Mouse (Mus musculus): ENCODE measurements around the gene Pcid2. TPM values are rescaled to one million over a fixed set of nuclear protein-coding genes. Genes with fewer than 3 reads are reported as not detected.

Gene Pcid2
- total and polyA plus RNA-seq, 3 experiments: 50.1 to 90.6 (median 68.1) TPM

DNA sequence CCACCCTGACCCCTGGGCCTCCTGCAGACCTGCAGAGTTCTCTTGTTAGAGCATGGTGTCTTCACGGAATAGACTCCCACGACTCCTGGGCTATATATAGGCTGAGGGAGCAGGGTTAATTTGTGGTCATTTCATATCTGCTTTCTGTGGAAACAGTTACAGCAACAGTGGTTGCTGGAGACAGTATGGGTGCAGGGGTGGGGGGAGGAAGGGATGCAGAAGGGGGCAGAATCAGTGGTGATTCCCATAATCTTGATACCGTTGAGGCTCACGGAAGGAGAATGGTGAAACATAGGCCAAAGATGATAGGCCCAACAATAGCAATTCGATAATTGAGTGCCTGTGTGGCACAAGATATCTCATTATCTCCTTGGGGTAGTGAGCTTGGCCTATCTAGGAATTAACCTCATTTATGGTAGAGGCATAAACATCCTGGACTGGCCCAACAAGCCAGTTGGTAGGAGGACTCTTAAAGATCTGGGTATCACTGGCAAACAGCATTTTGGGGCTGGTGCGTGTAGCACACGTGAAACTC, 17.7 kb upstream of the Pcid2 start:
- peaks cover 12 to 38% of the 10 kb centered on the region in 2 experiments for H3K36me3 ChIP-seq (ENCODE audit: control insufficient read depth in 1 of 2, insufficient read depth in 2 of 2, low read length in 2 of 2)
- no peak overlapping the region for H3K4me3 ChIP-seq (ENCODE audit: control insufficient read depth in 1 of 2, insufficient read depth in 1 of 2, low read depth in 2 of 2, low read length in 2 of 2)
- no peak overlapping the region; the same call in 1 of the 2 replicates for H3K9ac ChIP-seq (ENCODE audit: control insufficient read depth, low read depth, low read length, poor library complexity, severe bottlenecking)
- peak; percentile 26; the same call in 1 of the 2 replicates for TF ChIP-seq HCFC1 (IDR thresholded peaks at IDR 0.05; ENCODE audit: low read depth, low read length)
- TF ChIP-seq UBTF (IDR thresholded peaks at IDR 0.05; ENCODE audit: borderline replicate concordance, insufficient read depth, low read depth, low read length): no peak
- TF ChIP-seq EP300 (IDR thresholded peaks at IDR 0.05; ENCODE audit: low read depth in 1 of 2, low read length in 2 of 2): peak; percentile 93 to 96
- TF ChIP-seq POLR2AphosphoS2 (IDR thresholded peaks at IDR 0.05; ENCODE audit: low read length): peak; percentile 76
- TF ChIP-seq MXI1 (IDR thresholded peaks at IDR 0.05; ENCODE audit: low read depth, low read length): peak; percentile 59
- TF ChIP-seq MAZ (IDR thresholded peaks at IDR 0.05; ENCODE audit: low read depth, low read length): peak; percentile 87; the same call in 1 of the 2 replicates
- TF ChIP-seq ELF1 (IDR thresholded peaks at IDR 0.05; ENCODE audit: low read depth, low read length): peak; percentile 27; the same call in 1 of the 2 replicates
- peak; percentile 82 for TF ChIP-seq SIN3A (IDR thresholded peaks at IDR 0.05; ENCODE audit: low read length)
- TF ChIP-seq SMC3 (IDR thresholded peaks at IDR 0.05; ENCODE audit: low read depth, low read length): no peak
- TF ChIP-seq RCOR1 (IDR thresholded peaks at IDR 0.05; ENCODE audit: low read depth, low read length): peak; percentile 95
- TF ChIP-seq TCF12 (IDR thresholded peaks at IDR 0.05; ENCODE audit: low read depth, low read length): peak; percentile 96
- peak; percentile 74 for TF ChIP-seq TAL1 (IDR thresholded peaks at IDR 0.05; ENCODE audit: low read length)
- TF ChIP-seq NELFE (IDR thresholded peaks at IDR 0.05; ENCODE audit: low read depth, low read length): peak; percentile 58
- 0 out of 2 replicates have a peak, but pooled peaks have one; percentile 23 for TF ChIP-seq E2F4 (IDR thresholded peaks at IDR 0.05; ENCODE audit: borderline replicate concordance, low read depth, low read length)
- peak; percentile 56; the same call in 1 of the 2 replicates for TF ChIP-seq BHLHE40 (IDR thresholded peaks at IDR 0.05; ENCODE audit: borderline replicate concordance, low read depth, low read length)
- TF ChIP-seq POLR2A (IDR thresholded peaks at IDR 0.05; ENCODE audit: control insufficient read depth in 1 of 2, insufficient read depth in 1 of 2, low read depth in 1 of 2, low read length in 2 of 2, poor library complexity in 1 of 2): no peak; a peak in 1 of 4 replicates
- TF ChIP-seq KAT2A (conservative IDR thresholded peaks at IDR 0.05; ENCODE audit: low read depth, low read length): no peak
- no peak for TF ChIP-seq CTCF (IDR thresholded peaks at IDR 0.05 in 2 of 3, conservative IDR thresholded peaks at IDR 0.05 in 1 of 3; ENCODE audit: control insufficient read depth in 1 of 3, insufficient read depth in 1 of 3, low read depth in 2 of 3, low read length in 3 of 3, poor library complexity in 1 of 3, severe bottlenecking in 1 of 3)
- peak; percentile 93 for TF ChIP-seq ETS1 (IDR thresholded peaks at IDR 0.05; ENCODE audit: low read depth, low read length)
- TF ChIP-seq ZKSCAN1 (IDR thresholded peaks at IDR 0.05; ENCODE audit: low read depth, low read length): no peak
- TF ChIP-seq MEF2A (IDR thresholded peaks at IDR 0.05; ENCODE audit: extremely low read depth, insufficient replicate concordance, low read depth, low read length, poor library complexity, severe bottlenecking): peak; percentile 98
- TF ChIP-seq ZC3H11A (IDR thresholded peaks at IDR 0.05; ENCODE audit: low read depth, low read length): 0 out of 2 replicates have a peak, but pooled peaks have one; percentile 10
- peak; percentile 78 for TF ChIP-seq MYB (IDR thresholded peaks at IDR 0.05; ENCODE audit: low read depth, low read length)
- TF ChIP-seq CHD1 (IDR thresholded peaks at IDR 0.05; ENCODE audit: low read depth, low read length): 0 out of 2 replicates have a peak, but pooled peaks have one; percentile 29
- no peak for TF ChIP-seq MAX (IDR thresholded peaks at IDR 0.05; ENCODE audit: low read length)
- no peak; the same call in 1 of the 2 replicates for TF ChIP-seq ZMIZ1 (IDR thresholded peaks at IDR 0.05; ENCODE audit: low read depth, low read length)
- TF ChIP-seq GATA1 (IDR thresholded peaks at IDR 0.05; ENCODE audit: low read depth, low read length): peak; percentile 97
- TF ChIP-seq MAFK (IDR thresholded peaks at IDR 0.05; ENCODE audit: borderline replicate concordance, low read depth, low read length): peak; percentile 79; the same call in 1 of the 2 replicates
- peak overlapping the region; percentile 75 for H3K27ac ChIP-seq (ENCODE audit: control insufficient read depth, low read depth, low read length)
- no peaks in the 10 kb centered on the region for H3K9me3 ChIP-seq (replicated peaks; ENCODE audit: insufficient read depth, low read length)
- peak; percentile 91 for DNase-seq (ENCODE audit: low read depth, low spot score)
- H3K4me1 ChIP-seq (ENCODE audit: control insufficient read depth in 1 of 2, insufficient read depth in 2 of 2, low read length in 2 of 2): peaks cover 30 to 43% of the 10 kb centered on the region in 2 experiments
- no peaks in the 10 kb centered on the region; the same call in 1 of the 2 replicates for H3K79me2 ChIP-seq (ENCODE audit: control insufficient read depth, insufficient read depth, low read length, poor library complexity)
- no peaks in the 10 kb centered on the region for H3K27me3 ChIP-seq (ENCODE audit: control insufficient read depth in 1 of 2, insufficient read depth in 2 of 2, low read length in 2 of 2)
